Mouse (Mus musculus) hindbrain, postnatal 0 days (tissue): Measurements from ENCODE around the gene Rprml. TPM values are rescaled to one million over a fixed set of nuclear protein-coding genes. Genes with fewer than 3 reads are reported as not detected.

Experiments used
- ATAC-seq: fragments of 200-750 bp; cut with Nextera tagmentation; 2 replicates; pipeline ENCODE4 v1.8.0; 2017; ENCODE audit warnings: mild to moderate bottlenecking, moderate TSS enrichment, moderate library complexity
- DNase-seq: peaks from one replicate; pipeline ENCODE4 v3.0.0-alpha.2; 2015; ENCODE audit warnings: low spot score
- H3K27ac ChIP-seq: fragments of 300-500 bp; sonication (generic); 2 replicates; pipeline ENCODE4 v1.5.1; 2014; ENCODE audit warnings: mild to moderate bottlenecking
- H3K27me3 ChIP-seq: fragments of 300-500 bp; sonication (generic); 2 replicates; pipeline ENCODE4 v1.6.1; 2014; ENCODE audit warnings: low read length, mixed read lengths; ENCODE audit not compliant: insufficient read depth
- H3K36me3 ChIP-seq: fragments of 300-500 bp; sonication (generic); 2 replicates; pipeline ENCODE4 v1.6.1; 2014; ENCODE audit warnings: low read length, mixed read lengths; ENCODE audit not compliant: insufficient read depth
- H3K4me1 ChIP-seq: fragments of 300-500 bp; sonication (generic); 2 replicates; pipeline ENCODE4 v1.6.1; 2014; ENCODE audit warnings: antibody characterized with exemption, low read length, mixed read lengths; ENCODE audit not compliant: insufficient read depth
- H3K4me2 ChIP-seq: fragments of 300-500 bp; sonication (generic); 2 replicates; pipeline ENCODE4 v1.6.1; 2014; ENCODE audit warnings: low read depth, mild to moderate bottlenecking, low read length, moderate library complexity, mixed read lengths
- H3K4me3 ChIP-seq: fragments of 300-500 bp; sonication (generic); 2 replicates; pipeline ENCODE4 v1.5.1; 2014; ENCODE audit warnings: low read length
- H3K9ac ChIP-seq: fragments of 300-500 bp; sonication (generic); replicated peaks from 2 replicates; pipeline ENCODE4 v1.6.1; 2014; ENCODE audit warnings: mild to moderate bottlenecking, low read length, moderate library complexity, mixed read lengths
- H3K9me3 ChIP-seq: fragments of 300-500 bp; sonication (generic); 2 replicates; pipeline ENCODE4 v1.6.1; 2016; ENCODE audit warnings: low read length, mixed read lengths
- CTCF ChIP-seq: IDR thresholded peaks from 2 replicates; pipeline ENCODE4 v1.5.1; 2016; ENCODE audit warnings: antibody characterized with exemption, control low read depth, low read depth
- WGBS: fragments of 180-500 bp; shearing (Covaris S2); extraction: QIAGEN DNeasy Blood & Tissue Kit; methylation state at CpG from one replicate; pipeline ENCODE4 v1.1.7; 2014; 5-methylcytosine and 5-hydroxymethylcytosine counted together
- polyA plus RNA-seq: library from polyadenylated mRNA; unstranded; fragments of >200 nt; fragmentation: Nextera tagmentation; extraction: Ambion mirVana; gene quantifications from 2 replicates; pipeline ENCODE4 v1.2.1, GENCODE M21; 2015
- total RNA-seq: library from RNA; depleted of rRNA; stranded (reverse); fragments of >200 nt; gene quantifications from 2 replicates; pipeline ENCODE4 v1.2.3, GENCODE M21; 2014; rRNA removed

The Rprml gene
- total and polyA plus RNA-seq, 2 experiments from 2014 or later = 6.3 to 13.6 TPM

DNA sequence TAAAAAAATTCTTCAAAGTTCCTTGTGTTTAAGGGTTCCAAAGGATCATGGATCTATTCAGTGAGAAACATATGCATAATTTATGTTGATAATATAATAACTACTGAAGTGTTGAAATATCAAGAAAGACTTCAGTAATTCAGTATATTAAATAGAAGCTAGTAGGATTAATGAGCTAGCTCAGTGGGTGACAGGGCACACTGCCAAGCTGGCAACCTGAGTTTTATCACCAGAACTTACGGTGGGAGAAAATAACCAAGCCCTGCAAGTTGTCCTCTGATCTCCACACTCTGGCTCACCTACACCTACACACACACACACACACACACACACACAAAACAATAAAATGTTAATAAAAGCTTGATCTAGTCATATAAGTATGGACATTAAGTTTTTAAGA lies 43.9 kb downstream of the Rprml start:
- WGBS = 46% methylated on average over 1 of the region's 1 CpGs
- DNase-seq (peak; percentile 32), ATAC-seq (no peak)
- no peaks in the 10 kb centered on the region for H3K9me3 ChIP-seq
- H3K27me3 ChIP-seq = no peaks in the 10 kb centered on the region
- no peak for TF ChIP-seq CTCF
- H3K36me3 ChIP-seq = no peaks in the 10 kb centered on the region
- no peak overlapping the region for H3K27ac ChIP-seq
- H3K9ac ChIP-seq = no peak overlapping the region
- H3K4me3 ChIP-seq = no peak overlapping the region
- H3K4me2 ChIP-seq = no peak overlapping the region
- H3K4me1 ChIP-seq = peaks cover 3% of the 10 kb centered on the region

DNA sequence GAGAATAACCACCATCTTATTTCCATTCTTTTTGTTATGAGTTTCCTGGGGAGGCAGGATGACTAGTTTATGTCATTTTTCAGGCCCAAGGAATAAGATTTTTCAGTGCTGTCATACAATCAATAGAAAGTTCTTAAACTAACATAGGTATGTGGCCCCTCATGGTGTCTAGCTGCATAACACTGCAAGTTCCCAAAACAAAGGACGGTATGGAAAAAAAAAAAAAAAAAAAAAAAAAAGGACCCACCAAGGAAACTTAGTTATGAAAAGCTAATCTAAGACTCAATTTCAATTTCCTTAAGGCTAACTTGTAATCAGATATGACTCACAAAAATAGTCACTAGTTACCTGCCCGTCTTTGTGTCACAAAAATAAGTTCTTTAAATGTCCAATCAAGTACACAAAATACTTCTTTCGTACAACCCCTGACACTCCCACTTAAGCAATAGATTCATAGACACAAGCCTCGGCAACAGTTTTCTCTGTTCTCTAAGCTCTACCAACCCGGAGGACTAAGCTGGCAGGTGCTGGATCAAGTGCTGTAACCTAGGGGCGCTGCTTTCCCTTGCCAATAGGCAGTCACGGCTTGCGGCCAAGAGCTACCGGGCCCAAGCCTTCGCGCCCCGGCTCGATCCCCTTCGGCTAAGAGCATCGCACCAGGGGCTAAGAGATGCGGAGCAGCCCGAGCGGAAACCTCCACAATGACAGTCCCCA lies 47.6 kb downstream of the Rprml start:
- no peaks in the 10 kb centered on the region for H3K36me3 ChIP-seq
- 1% methylated on average over 18 of the region's 18 CpGs for WGBS

DNA sequence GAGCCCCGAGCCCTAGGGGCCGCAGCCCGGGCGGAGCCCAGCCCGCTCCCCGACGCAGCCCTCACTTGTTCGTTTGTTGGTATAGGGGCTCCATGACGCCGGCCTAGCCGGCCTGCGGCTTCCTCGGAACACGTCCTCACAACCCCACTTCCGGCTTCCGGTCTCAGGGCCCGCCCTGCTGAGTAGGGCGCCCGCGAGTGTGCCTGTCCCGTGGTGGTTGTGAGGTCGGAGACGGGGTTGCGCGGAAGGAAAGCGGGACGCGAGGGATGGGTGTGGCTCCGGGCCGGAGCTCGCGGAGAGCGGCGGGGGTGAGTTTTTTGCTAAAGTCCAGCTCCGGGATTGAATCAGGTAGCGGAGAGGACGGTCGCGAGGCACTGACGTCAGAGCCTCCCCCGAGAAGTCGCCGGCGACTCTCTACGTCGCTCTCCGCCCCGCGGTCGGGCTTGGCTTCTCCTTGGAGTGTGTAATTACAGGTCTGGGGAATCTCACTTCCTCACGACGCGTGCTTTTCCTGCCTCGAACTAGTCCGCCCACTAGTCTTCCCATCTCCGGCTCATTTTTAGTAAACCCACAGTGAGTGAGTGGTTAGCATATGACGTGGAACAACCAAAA lies 48.3 kb downstream of the Rprml start, which contains the start of gene Gosr2:
Gene Gosr2, minus strand, starts transcription at position 334 of the 612 bp plus-strand sequence.
- H3K4me3 ChIP-seq = peak within 1 kb of the TSS; percentile 73

More for the DNA sequence above, 47.6 kb downstream of the Rprml start:
- DNase-seq (peak; percentile 75), ATAC-seq (peak; percentile 74)
- no peaks in the 10 kb centered on the region; the same call in none of the 2 replicates for H3K4me1 ChIP-seq
- peak overlapping the region; percentile 65 for H3K4me2 ChIP-seq
- H3K27ac ChIP-seq = peak overlapping the region; percentile 98
- H3K9me3 ChIP-seq = no peaks in the 10 kb centered on the region
- H3K4me3 ChIP-seq = peak overlapping the region; percentile 73
- peak; percentile 31 for TF ChIP-seq CTCF
- peak overlapping the region; percentile 80 for H3K9ac ChIP-seq
- no peaks in the 10 kb centered on the region for H3K27me3 ChIP-seq

DNA sequence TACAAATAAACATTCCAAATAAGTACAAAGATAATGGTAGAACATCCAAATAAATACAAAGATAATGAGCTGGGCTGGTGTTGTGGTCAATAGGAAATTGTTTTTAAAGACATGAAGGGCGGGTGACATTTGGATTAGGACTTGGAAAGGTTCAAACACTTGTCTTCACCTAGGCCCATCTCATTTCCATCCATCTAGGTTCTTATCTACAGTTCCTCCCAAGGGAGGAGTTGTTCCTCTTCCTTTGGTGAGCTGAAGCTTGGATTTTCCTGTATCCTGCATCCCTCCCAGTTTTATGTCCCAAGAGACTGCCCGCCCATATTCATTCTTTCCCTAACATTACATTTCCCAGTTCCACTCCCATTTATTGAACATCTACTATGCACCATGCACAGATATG lies 48.9 kb downstream of the Rprml start:
- 61% methylated on average over 2 of the region's 2 CpGs for WGBS
- peak overlapping the region; percentile 65 for H3K4me2 ChIP-seq
- TF ChIP-seq CTCF = no peak
- no peaks in the 10 kb centered on the region; the same call in none of the 2 replicates for H3K4me1 ChIP-seq
- H3K9me3 ChIP-seq = no peaks in the 10 kb centered on the region
- DNase-seq (no peak), ATAC-seq (no peak)
- H3K27me3 ChIP-seq = no peaks in the 10 kb centered on the region
- H3K9ac ChIP-seq = peak overlapping the region; percentile 80
- no peaks in the 10 kb centered on the region for H3K36me3 ChIP-seq
- H3K27ac ChIP-seq = peak overlapping the region; percentile 98
- peak overlapping the region; percentile 73 for H3K4me3 ChIP-seq

More for the DNA sequence above, 48.3 kb downstream of the Rprml start, which contains the start of gene Gosr2:
- WGBS = under 1% methylated on average over 57 of the region's 57 CpGs
- Histone ChIP-seq H3K9ac (peak within 1 kb of the TSS; percentile 80), H3K36me3 (no peaks in the 10 kb centered on the region), H3K27me3 (no peaks in the 10 kb centered on the region), H3K27ac (peak within 1 kb of the TSS; percentile 98), H3K4me1 (no peaks in the 10 kb centered on the region; the same call in none of the 2 replicates), H3K4me2 (peak within 1 kb of the TSS; percentile 65), H3K9me3 (no peaks in the 10 kb centered on the region)
- no peak; the same call in 1 of the 2 replicates for TF ChIP-seq CTCF
- ATAC-seq = peak; percentile 98
- DNase-seq = peak; percentile 95

Other genes with a start within 250 kb of the Rprml start
- 8.2 and 9.4 TPM in 2 replicates for gene Plekhm1, start 236.9 kb upstream of the Rprml start, total RNA-seq
- gene Plekhm1, start 236.9 kb upstream of the Rprml start, polyA plus RNA-seq = 4.9 and 6.3 TPM in 2 replicates
- gene Lrrc37a, start 145.0 kb upstream of the Rprml start, total RNA-seq = under 0.01 TPM in 1 of 2 replicates, not detected in the other
- not detected in 2 replicates for gene Lrrc37a, start 145.0 kb upstream of the Rprml start, polyA plus RNA-seq
- gene Gm884, start 28.4 kb upstream of the Rprml start, total RNA-seq = not detected in 2 replicates
- gene Gm884, start 28.4 kb upstream of the Rprml start, polyA plus RNA-seq = 0.03 TPM in 1 of 2 replicates, not detected in the other
- not detected in 2 replicates for gene Lyzl6, start 10.7 kb upstream of the Rprml start, total RNA-seq
- not detected in 2 replicates for gene Lyzl6, start 10.7 kb upstream of the Rprml start, polyA plus RNA-seq
- 101 and 102 TPM in 2 replicates for gene Gosr2, start 48.3 kb downstream of the Rprml start, total RNA-seq
- 93.3 and 99.4 TPM in 2 replicates for gene Gosr2, start 48.3 kb downstream of the Rprml start, polyA plus RNA-seq
- 2.6 and 2.7 TPM in 2 replicates for gene Wnt9b, start 100.3 kb downstream of the Rprml start, total RNA-seq
- 0.86 and 1.0 TPM in 2 replicates for gene Wnt9b, start 100.3 kb downstream of the Rprml start, polyA plus RNA-seq
- gene Wnt3, start 124.6 kb downstream of the Rprml start, total RNA-seq = 9.0 and 12.5 TPM in 2 replicates
- 11.1 and 11.6 TPM in 2 replicates for gene Wnt3, start 124.6 kb downstream of the Rprml start, polyA plus RNA-seq